ENCODE assay signal across 12 mouse cellular contexts in genomic region chr10:99561166-99561818, GRCm38 (mm10).
DNase-seq lines count a peak whose midpoint lies in the region; ATAC-seq lines count a peak whose summit lies in the region.
"Had no signal": no experiment of that assay in that cellular context is flagged by ENCODE, and none has a peak within 500 bp of the region (broad histone marks: within the 10 kb centered on the region; RNA-seq: fewer than 3 reads in every experiment).

No protein-coding gene starts in this region.

- H3K9me3 ChIP-seq in neural tube, embryonic 15.5 days (replicated peaks): no peaks in the 10 kb centered on the region
- H3K9me3 ChIP-seq: forebrain, embryonic 10.5 days; neural tube, embryonic 13.5 days had no signal

- DNase-seq in ovary, postnatal 36 days (ENCODE audit: low spot score): peak; percentile 14
- DNase-seq in ovary, adult 18-20 months (ENCODE audit: low spot score): no peak
- peak; percentile 74 for DNase-seq in MEL-GATA-1-ER (ENCODE audit: extremely low read depth, low read depth)
- peak; percentile 44 to 49 for DNase-seq in left cerebral cortex, postnatal 36 days (ENCODE audit: low spot score in 2 of 2)
- DNase-seq in natural killer cell, adult 2 months (ENCODE audit: low spot score in 2 of 2): no peak
- no peak for DNase-seq in B cell, adult 2 months
- DNase-seq: embryo, embryonic 11 days; spleen, adult 18-20 months had no signal

- H3K4me3 ChIP-seq in neural tube, embryonic 15.5 days (replicated peaks): no peak overlapping the region
- H3K4me3 ChIP-seq: forebrain, embryonic 10.5 days; neural tube, embryonic 13.5 days had no signal

- H3K9ac ChIP-seq in neural tube, embryonic 15.5 days (replicated peaks): no peak overlapping the region
- H3K9ac ChIP-seq: neural tube, embryonic 13.5 days had no signal

- H3K36me3 ChIP-seq in neural tube, embryonic 15.5 days: no peaks in the 10 kb centered on the region
- H3K36me3 ChIP-seq: forebrain, embryonic 10.5 days; neural tube, embryonic 13.5 days had no signal

- WGBS in neural tube, embryonic 15.5 days: 89% methylated on average over 11 of the region's 11 CpGs

- H3K4me1 ChIP-seq in neural tube, embryonic 15.5 days: no peaks in the 10 kb centered on the region
- H3K4me1 ChIP-seq: neural tube, embryonic 13.5 days had no signal

- no peaks in the 10 kb centered on the region for H3K27me3 ChIP-seq in neural tube, embryonic 15.5 days (replicated peaks)
- H3K27me3 ChIP-seq: neural tube, embryonic 13.5 days had no signal

- no peak overlapping the region for H3K27ac ChIP-seq in neural tube, embryonic 15.5 days (replicated peaks)
- H3K27ac ChIP-seq: forebrain, embryonic 10.5 days; neural tube, embryonic 13.5 days had no signal

- no peak overlapping the region for H3K4me2 ChIP-seq in neural tube, embryonic 15.5 days
- H3K4me2 ChIP-seq: neural tube, embryonic 13.5 days had no signal

- intact Hi-C loops in left cerebral cortex, postnatal 36 days (cut with DNase I): loop anchor here (5.0 kb wide), 1 partner anchor 84 kb away; no protein-coding TSS in a partner anchor

- peak; percentile 71 for ATAC-seq in common myeloid progenitor, adult 5-6 weeks (replicated peaks; ENCODE audit: low read depth, poor library complexity, severe bottlenecking)
- ATAC-seq in neural tube, embryonic 15.5 days (ENCODE audit: low FRiP score): no peak

Comparison
In these comparisons a context has a peak if more than half of its experiments do, and no peak if none do; other contexts are left out.
1. DNase-seq: peak in ovary, postnatal 36 days (single experiment), MEL-GATA-1-ER (single experiment) and left cerebral cortex, postnatal 36 days (2 of 2); none in ovary, adult 18-20 months (single experiment), natural killer cell, adult 2 months (0 of 2) and B cell, adult 2 months (0 of 2).